Mouse (Mus musculus) midbrain, embryonic 13.5 days (tissue): ENCODE results near the gene Pnkd. TPM values are rescaled to one million over a fixed set of nuclear protein-coding genes. Genes with fewer than 3 reads are reported as not detected.
"Not testable (repeated sequence)": the region's sequence is repeated elsewhere in the genome, so short reads cannot be mapped to it uniquely, and the experiment has no call there.

Source experiments
- ATAC-seq: fragments of 200-750 bp; cut with Nextera tagmentation; 2 replicates; pipeline ENCODE4 v1.8.0; 2017; ENCODE audit warnings: mild to moderate bottlenecking, moderate TSS enrichment, moderate library complexity
- H3K27ac ChIP-seq: fragments of 300-500 bp; sonication (generic); 2 replicates; pipeline ENCODE4 v1.5.1; 2015; ENCODE audit warnings: inconsistent platforms, mild to moderate bottlenecking, moderate library complexity
- H3K27me3 ChIP-seq: fragments of 300-500 bp; sonication (generic); 2 replicates; pipeline ENCODE4 v1.6.1; 2015; ENCODE audit warnings: mild to moderate bottlenecking, inconsistent platforms
- H3K36me3 ChIP-seq: fragments of 300-500 bp; sonication (generic); 2 replicates; pipeline ENCODE4 v1.6.1; 2015; ENCODE audit warnings: mild to moderate bottlenecking, inconsistent platforms
- H3K4me1 ChIP-seq: fragments of 300-500 bp; sonication (generic); replicated peaks from 2 replicates; pipeline ENCODE4 v1.6.1; 2015; ENCODE audit warnings: inconsistent platforms
- H3K4me2 ChIP-seq: fragments of 300-500 bp; sonication (generic); replicated peaks from 2 replicates; pipeline ENCODE4 v1.6.1; 2015; ENCODE audit warnings: moderate library complexity, mild to moderate bottlenecking, inconsistent platforms
- H3K4me3 ChIP-seq: fragments of 300-500 bp; sonication (generic); replicated peaks from 2 replicates; pipeline ENCODE4 v1.5.1; 2015; ENCODE audit warnings: mild to moderate bottlenecking, inconsistent platforms
- H3K9ac ChIP-seq: fragments of 300-500 bp; sonication (generic); replicated peaks from 2 replicates; pipeline ENCODE4 v1.6.1; 2015; ENCODE audit warnings: mild to moderate bottlenecking, inconsistent platforms
- H3K9me3 ChIP-seq: fragments of 300-500 bp; sonication (generic); 2 replicates; pipeline ENCODE4 v1.6.1; 2016; ENCODE audit warnings: mild to moderate bottlenecking, inconsistent platforms
- WGBS: fragments of 180-500 bp; shearing (Covaris S2); methylation state at CpG from one replicate; pipeline ENCODE4 v1.1.7; 2015; 5-methylcytosine and 5-hydroxymethylcytosine counted together
- polyA plus RNA-seq: library from polyadenylated mRNA; unstranded; fragments of >200 nt; fragmentation: Nextera tagmentation; extraction: Ambion mirVana; gene quantifications from 2 replicates; pipeline ENCODE4 v1.2.1, GENCODE M21; 2015

The Pnkd gene
- polyA plus RNA-seq, 1 experiment from 2014 or later, result 92.2 TPM

- Histone ChIP-seq H3K27ac (peak within 1 kb of the TSS; percentile 81), H3K4me1 (peaks cover 46% of the 10 kb centered on the region), H3K9ac (peak within 1 kb of the TSS; percentile 83), H3K4me3 (peak within 1 kb of the TSS; percentile 88), H3K36me3 (peaks cover 20% of the 10 kb centered on the region), H3K27me3 (peaks cover 28% of the 10 kb centered on the region), H3K4me2 (peak within 1 kb of the TSS; percentile 95), H3K9me3 (no peaks in the 10 kb centered on the region)
- 3% methylated on average over 35 of the region's 51 CpGs for WGBS
- peak; percentile 76 for ATAC-seq
Observed at GRCm38 (mm10) chr1:74390924-74391748, 106.4 kb downstream of the Pnkd start, which contains the start of gene Ctdsp1. Gene Ctdsp1 (plus strand): TSS chr1:74391509.

- peak; percentile 60 for ATAC-seq
- Histone ChIP-seq H3K4me1 (peaks cover 44% of the 10 kb centered on the region), H3K27ac (peak overlapping the region; percentile 81), H3K27me3 (peaks cover 28% of the 10 kb centered on the region), H3K36me3 (peaks cover 20% of the 10 kb centered on the region), H3K9me3 (no peaks in the 10 kb centered on the region), H3K4me2 (peak overlapping the region; percentile 95), H3K4me3 (peak overlapping the region; percentile 88), H3K9ac (peak overlapping the region; percentile 83)
- 0% methylated on average over 34 of the region's 63 CpGs for WGBS
Observed at GRCm38 (mm10) chr1:74391844-74392441, 107.2 kb downstream of the Pnkd start.

GRCm38 (mm10) chr1:74392446-74392994, 107.8 kb downstream of the Pnkd start:
- H3K36me3 ChIP-seq, result peaks cover 20% of the 10 kb centered on the region
- H3K27me3 ChIP-seq, result peaks cover 28% of the 10 kb centered on the region
- H3K4me1 ChIP-seq, result peaks cover 45% of the 10 kb centered on the region
- H3K4me3 ChIP-seq, result peak overlapping the region; percentile 88
- no peaks in the 10 kb centered on the region for H3K9me3 ChIP-seq
- peak overlapping the region; percentile 83 for H3K9ac ChIP-seq
- H3K27ac ChIP-seq, result peak overlapping the region; percentile 81; the same call in 1 of the 2 replicates
- under 1% methylated on average over 16 of the region's 16 CpGs for WGBS
- peak; percentile 37 for ATAC-seq
- H3K4me2 ChIP-seq, result peak overlapping the region; percentile 95

GRCm38 (mm10) chr1:74393010-74393409, 108.3 kb downstream of the Pnkd start:
- WGBS, result 37% methylated on average over 7 of the region's 7 CpGs
- Histone ChIP-seq H3K4me3 (peak overlapping the region; percentile 88), H3K27me3 (peaks cover 28% of the 10 kb centered on the region), H3K27ac (no peak overlapping the region), H3K9me3 (no peaks in the 10 kb centered on the region), H3K4me1 (peaks cover 50% of the 10 kb centered on the region), H3K9ac (peak overlapping the region; percentile 83), H3K36me3 (peaks cover 20% of the 10 kb centered on the region), H3K4me2 (peak overlapping the region; percentile 95)
- ATAC-seq, result no peak

GRCm38 (mm10) chr1:74393697-74394096, 109.0 kb downstream of the Pnkd start:
- 94% methylated on average over 9 of the region's 9 CpGs for WGBS

GRCm38 (mm10) chr1:74394311-74394710, 109.6 kb downstream of the Pnkd start:
- peaks cover 20% of the 10 kb centered on the region for H3K36me3 ChIP-seq
- no peak for ATAC-seq
- 96% methylated on average over 9 of the region's 9 CpGs for WGBS

More at GRCm38 (mm10) chr1:74393697-74394096, 109.0 kb downstream of the Pnkd start:
- no peak overlapping the region for H3K4me2 ChIP-seq
- peaks cover 50% of the 10 kb centered on the region for H3K4me1 ChIP-seq
- peaks cover 20% of the 10 kb centered on the region for H3K36me3 ChIP-seq
- peaks cover 22% of the 10 kb centered on the region for H3K27me3 ChIP-seq
- no peaks in the 10 kb centered on the region for H3K9me3 ChIP-seq
- H3K9ac ChIP-seq, result no peak overlapping the region
- ATAC-seq, result no peak
- no peak overlapping the region for H3K27ac ChIP-seq
- H3K4me3 ChIP-seq, result no peak overlapping the region

GRCm38 (mm10) chr1:74394858-74395257, 110.1 kb downstream of the Pnkd start:
- peaks cover 12% of the 10 kb centered on the region for H3K27me3 ChIP-seq
- ATAC-seq, result no peak
- no peak overlapping the region for H3K27ac ChIP-seq
- no peaks in the 10 kb centered on the region for H3K9me3 ChIP-seq
- H3K4me3 ChIP-seq, result no peak overlapping the region
- no peak overlapping the region for H3K9ac ChIP-seq
- H3K4me1 ChIP-seq, result peaks cover 46% of the 10 kb centered on the region
- H3K36me3 ChIP-seq, result peaks cover 20% of the 10 kb centered on the region
- WGBS, result 92% methylated on average over 15 of the region's 15 CpGs
- H3K4me2 ChIP-seq, result no peak overlapping the region

More at GRCm38 (mm10) chr1:74394311-74394710, 109.6 kb downstream of the Pnkd start:
- no peak overlapping the region for H3K9ac ChIP-seq
- peaks cover 17% of the 10 kb centered on the region for H3K27me3 ChIP-seq
- H3K9me3 ChIP-seq, result no peaks in the 10 kb centered on the region
- no peak overlapping the region for H3K4me2 ChIP-seq
- peaks cover 50% of the 10 kb centered on the region for H3K4me1 ChIP-seq
- no peak overlapping the region for H3K4me3 ChIP-seq
- H3K27ac ChIP-seq, result no peak overlapping the region

GRCm38 (mm10) chr1:74395290-74395689, 110.6 kb downstream of the Pnkd start:
- Histone ChIP-seq H3K27me3 (peaks cover 7% of the 10 kb centered on the region), H3K9ac (no peak overlapping the region), H3K27ac (no peak overlapping the region), H3K4me3 (no peak overlapping the region), H3K9me3 (no peaks in the 10 kb centered on the region), H3K4me1 (peaks cover 42% of the 10 kb centered on the region), H3K36me3 (peaks cover 20% of the 10 kb centered on the region), H3K4me2 (no peak overlapping the region)
- WGBS, result 86% methylated on average over 13 of the region's 13 CpGs
- ATAC-seq, result no peak

GRCm38 (mm10) chr1:74396456-74397222, 111.9 kb downstream of the Pnkd start:
- WGBS, result 8% methylated on average over 12 of the region's 12 CpGs
- Histone ChIP-seq H3K4me3 (peak overlapping the region; percentile 47), H3K4me2 (peak overlapping the region; percentile 81), H3K9ac (peak overlapping the region; percentile 63; the same call in 1 of the 2 replicates), H3K36me3 (peaks cover 20% of the 10 kb centered on the region), H3K4me1 (peaks cover 33% of the 10 kb centered on the region)
- H3K9me3 ChIP-seq, ATAC-seq, H3K27ac ChIP-seq, H3K27me3 ChIP-seq: not testable (repeated sequence)

GRCm38 (mm10) chr1:74397268-74397918, 112.7 kb downstream of the Pnkd start:
- H3K4me2 ChIP-seq, result peak overlapping the region; percentile 81
- no peaks in the 10 kb centered on the region for H3K27me3 ChIP-seq
- peak overlapping the region; percentile 63 for H3K9ac ChIP-seq
- ATAC-seq, result peak; percentile 92
- peak overlapping the region; percentile 62 for H3K27ac ChIP-seq
- peaks cover 20% of the 10 kb centered on the region for H3K36me3 ChIP-seq
- 0% methylated on average over 39 of the region's 41 CpGs for WGBS
- H3K9me3 ChIP-seq, result no peaks in the 10 kb centered on the region
- H3K4me1 ChIP-seq, result peaks cover 29% of the 10 kb centered on the region
- peak overlapping the region; percentile 47 for H3K4me3 ChIP-seq

- peaks cover 20% of the 10 kb centered on the region for H3K36me3 ChIP-seq
- H3K27me3 ChIP-seq, result no peaks in the 10 kb centered on the region
- peaks cover 23% of the 10 kb centered on the region for H3K4me1 ChIP-seq
- H3K9me3 ChIP-seq, result no peaks in the 10 kb centered on the region
- H3K4me3 ChIP-seq, result peak overlapping the region; percentile 47
- H3K27ac ChIP-seq, result peak overlapping the region; percentile 62
- 5% methylated on average over 11 of the region's 11 CpGs for WGBS
- peak overlapping the region; percentile 63 for H3K9ac ChIP-seq
- peak; percentile 57 for ATAC-seq
- peak overlapping the region; percentile 81 for H3K4me2 ChIP-seq
Observed at GRCm38 (mm10) chr1:74397919-74398451, 113.3 kb downstream of the Pnkd start.
